Mouse (Mus musculus): ENCODE measurements around the gene Glrx.
"Not testable (repeated sequence)": the region's sequence is repeated elsewhere in the genome, so short reads cannot be mapped to it uniquely, and the experiment has no call there.

Gene Glrx

DNA sequence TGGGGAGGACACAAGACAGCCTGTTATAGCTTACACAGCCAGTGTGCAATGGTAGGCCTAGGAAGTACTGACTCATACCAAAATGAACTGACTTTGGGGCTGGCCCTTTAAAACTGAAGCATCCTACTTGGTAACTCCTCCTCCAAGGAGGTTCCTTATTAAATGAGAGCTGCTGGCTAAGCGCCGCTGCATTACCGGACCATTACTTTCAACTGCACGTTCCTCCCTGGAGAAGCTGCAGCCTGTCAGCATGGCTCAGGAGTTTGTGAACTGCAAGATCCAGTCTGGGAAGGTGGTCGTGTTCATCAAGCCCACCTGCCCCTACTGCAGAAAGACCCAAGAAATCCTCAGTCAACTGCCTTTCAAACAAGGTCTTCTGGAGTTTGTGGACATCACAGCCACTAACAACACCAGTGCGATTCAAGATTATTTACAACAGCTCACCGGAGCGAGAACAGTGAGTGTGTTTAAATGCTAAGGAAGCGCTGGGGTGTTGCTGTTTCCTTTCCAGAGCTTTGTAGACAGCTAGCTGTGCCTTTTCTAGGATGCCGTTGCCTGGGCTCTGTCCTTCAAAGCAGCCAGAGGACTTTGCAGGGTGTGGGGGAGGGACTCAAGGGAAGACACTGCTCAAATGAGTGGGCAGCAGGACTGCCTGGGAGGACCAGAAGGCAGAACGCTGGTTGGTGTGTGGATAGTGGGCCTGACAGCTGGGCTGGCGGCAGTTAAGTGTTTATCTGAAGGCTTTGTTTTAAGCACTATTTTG lies at the start of gene Glrx:
Gene Glrx, plus strand, starts transcription at position 150 of the 763 bp plus-strand sequence.
- peak; percentile 82 for DNase-seq (ENCODE audit: low spot score)

DNA sequence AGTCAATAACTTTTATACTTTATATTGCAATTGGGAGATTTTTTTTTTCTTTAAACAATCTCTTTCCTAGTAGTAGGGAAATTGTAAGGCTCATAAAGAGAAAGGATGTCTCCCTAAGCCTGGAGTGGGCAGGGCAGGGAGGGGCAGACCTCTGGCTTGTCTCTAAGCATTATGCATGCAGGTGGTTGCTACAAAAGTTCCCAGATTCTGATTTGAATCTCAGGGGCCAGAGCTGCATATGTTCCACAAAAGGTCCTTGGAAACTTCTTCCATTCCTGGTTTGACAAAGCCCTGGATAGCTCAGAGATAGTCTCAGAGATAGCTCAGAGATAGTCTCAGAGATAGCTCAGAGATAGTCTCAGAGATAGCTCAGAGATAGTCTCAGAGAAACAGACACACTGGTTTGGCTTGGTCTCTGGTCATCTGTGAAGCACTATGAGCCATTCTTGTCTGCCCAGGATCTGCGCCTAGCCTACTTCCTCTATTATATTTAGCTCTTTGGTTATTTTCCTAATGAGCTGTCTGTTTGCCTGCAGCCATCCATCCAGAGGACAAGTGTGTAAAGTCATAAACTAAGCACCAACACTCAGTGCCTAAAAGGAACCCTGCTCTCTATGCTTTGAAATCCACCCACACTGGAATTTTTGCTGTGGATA lies 49.0 kb upstream of the Glrx start:
- DNase-seq (ENCODE audit: low spot score) = no peak

DNA sequence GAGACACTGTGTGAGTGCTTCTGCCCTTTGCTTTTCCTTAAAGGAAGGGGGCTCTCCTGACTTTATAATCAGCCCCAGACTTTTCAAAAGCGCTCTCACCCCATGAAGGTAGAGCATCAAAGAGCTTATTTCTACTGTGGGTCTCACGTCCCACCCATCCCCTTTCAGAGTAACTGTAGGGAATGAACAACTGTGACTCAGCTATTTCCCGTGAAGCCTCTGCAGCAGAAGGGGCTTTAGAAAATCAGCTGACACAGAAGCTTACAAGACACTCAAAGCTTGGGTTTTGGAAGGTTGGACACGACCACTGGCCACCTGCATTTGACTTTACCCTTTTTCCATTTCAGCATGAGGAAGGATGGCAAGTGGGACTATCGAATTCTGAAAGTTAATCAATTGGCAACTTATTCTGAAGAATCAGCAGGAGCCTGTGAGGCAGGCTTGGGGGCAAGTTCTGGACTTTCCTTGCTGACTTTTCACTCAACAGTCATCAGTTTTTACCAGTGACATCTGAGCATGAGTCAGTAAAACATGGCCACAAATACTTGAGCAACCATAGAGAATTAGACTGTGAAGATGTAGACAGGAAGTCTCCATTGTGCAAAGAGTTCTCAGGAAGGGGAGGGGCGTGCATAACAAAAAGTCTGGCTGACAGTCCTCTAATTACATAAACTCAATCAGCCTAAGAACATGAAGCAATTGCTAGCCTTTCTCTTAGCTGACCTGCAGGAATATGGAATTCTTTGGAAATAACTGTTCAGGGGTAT lies 45.6 kb upstream of the Glrx start:
- DNase-seq (ENCODE audit: low spot score) = no peak

DNA sequence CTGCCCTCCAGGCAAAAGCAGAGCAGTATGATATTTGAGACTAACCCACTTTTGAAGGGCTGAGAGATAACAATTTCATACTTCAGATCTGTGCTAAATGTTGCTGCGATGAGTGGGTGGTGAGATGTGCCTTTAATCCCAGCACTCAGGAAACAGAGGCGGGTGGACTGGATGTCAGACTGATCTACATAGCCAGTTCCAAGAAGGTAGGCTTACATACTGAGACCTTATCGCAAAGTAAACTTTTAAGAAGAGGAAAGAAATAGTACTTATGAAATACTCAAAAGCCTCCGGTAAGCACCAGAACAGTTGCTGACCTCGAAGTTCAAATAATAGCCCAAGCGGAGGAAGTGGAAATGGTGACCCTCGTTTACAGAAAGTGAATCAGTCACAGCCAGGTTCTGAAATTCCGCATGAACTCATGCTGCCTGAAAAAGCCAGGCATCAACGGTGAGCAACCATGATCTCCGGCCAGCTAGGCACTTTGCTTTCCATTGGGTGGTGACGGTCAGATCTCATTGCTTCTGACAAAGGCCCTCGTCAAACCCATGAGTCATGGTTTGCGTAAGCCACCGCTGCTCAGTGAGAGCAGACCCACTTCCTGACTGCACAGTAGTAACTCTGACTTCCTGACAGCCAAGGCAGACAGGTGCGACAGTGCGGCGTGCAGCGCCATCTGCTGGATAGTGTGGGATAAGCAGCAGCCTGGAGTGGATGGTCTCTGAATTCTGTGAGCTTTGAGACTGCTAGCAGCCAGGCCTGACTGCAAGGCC lies 42.1 kb upstream of the Glrx start:
- DNase-seq (ENCODE audit: low spot score) = peak; percentile 93

DNA sequence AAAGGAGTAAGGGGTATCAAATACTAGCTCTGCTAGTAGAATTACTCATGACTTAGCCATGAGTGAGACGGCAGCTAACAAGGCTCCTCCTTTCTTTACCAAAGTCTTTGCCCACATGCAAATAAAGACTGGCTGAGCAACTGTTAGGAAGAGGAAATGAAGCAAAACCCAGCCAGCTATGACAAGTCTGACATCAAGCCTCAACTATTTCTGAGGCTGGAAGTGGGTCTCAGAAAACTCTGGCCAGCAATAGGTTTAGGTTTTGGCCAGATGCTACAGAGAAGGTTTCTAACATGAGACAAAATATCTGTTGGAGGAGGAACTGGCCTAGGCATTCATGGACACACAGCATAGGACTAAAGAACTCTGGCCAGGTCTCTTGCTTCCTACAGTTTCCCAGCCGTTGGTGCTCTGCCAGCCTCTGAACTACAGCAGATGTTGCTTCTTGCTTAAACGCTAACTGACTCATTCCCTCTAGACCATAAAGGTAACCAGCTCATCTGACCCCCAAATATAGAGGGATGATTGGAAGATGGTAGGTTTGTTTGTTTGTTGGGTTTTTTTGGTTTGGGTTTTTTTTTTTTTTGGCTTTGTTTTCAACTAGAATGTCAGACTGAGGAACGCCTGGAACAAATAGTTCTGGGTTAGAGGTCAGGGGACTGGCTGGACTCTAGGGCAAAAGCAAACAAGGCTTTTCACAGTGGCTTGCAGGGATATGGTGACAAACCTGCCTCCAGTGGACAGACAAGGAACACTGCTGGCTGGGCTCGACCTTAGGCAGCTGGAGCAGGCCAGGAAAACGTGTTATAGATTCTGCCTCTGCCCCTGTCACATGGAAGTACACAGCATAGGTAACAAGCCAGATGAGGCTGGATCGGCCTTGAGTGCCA lies 41.0 kb upstream of the Glrx start:
- DNase-seq (ENCODE audit: low spot score) = peak; percentile 44

DNA sequence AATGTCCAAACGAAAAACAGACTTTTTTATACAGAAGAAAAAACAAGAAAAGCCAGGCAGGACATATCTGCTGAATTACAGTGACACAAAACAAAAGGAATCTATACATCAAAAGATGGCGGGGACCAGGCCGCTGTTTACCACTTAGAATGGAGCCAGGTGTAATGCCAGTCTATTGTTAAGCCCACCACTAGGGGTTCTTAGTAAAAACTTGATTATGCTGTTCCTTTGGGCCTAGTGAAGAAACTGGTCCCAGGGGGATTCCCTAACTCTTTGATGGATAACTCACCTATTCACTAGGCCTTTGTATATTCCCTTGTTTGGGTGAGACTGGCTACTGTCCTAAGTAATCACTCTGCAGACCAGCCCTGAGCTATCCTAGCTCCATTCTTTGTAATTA lies 40.2 kb upstream of the Glrx start:
- DNase-seq (ENCODE audit: low spot score) = no peak

DNA sequence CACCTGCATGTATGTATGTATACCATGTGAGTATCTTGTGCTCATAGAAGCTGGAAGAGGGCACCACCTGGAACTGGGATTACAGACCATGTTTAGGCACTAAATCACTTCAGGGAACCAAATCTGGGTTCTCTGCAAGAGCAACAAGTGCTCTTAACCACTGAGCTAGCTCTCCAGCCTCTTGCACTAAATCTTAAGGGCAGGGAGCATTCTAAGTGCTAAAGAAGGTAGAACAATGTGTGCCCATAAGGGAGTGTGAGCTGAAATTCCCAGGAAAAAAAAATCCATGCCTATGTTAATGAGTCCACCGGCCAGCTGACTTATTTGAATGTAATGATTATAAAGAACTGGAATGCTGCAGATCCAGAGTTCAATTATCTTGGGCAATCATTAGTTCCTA lies 31.7 kb upstream of the Glrx start:
- DNase-seq (ENCODE audit: low spot score) = no peak

DNA sequence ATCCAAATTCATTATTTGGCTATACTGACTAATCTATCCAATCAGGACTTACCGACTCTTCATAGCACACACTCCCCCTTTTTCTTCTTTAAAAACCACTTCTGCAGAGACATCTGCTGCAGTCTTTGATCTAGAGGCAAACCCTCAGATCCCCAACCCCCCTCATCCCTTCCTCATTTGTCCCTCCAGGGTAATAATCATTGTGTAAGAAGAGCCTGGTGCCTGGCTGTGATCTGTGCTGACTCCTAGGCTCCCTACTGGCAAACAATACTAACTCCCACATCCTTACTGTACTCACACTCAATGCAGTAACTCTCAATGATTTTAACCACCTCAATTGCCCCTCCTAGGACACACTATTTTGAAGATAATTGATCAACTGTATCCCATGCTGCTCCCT lies 29.7 kb upstream of the Glrx start:
- no peak for DNase-seq (ENCODE audit: low spot score)

DNA sequence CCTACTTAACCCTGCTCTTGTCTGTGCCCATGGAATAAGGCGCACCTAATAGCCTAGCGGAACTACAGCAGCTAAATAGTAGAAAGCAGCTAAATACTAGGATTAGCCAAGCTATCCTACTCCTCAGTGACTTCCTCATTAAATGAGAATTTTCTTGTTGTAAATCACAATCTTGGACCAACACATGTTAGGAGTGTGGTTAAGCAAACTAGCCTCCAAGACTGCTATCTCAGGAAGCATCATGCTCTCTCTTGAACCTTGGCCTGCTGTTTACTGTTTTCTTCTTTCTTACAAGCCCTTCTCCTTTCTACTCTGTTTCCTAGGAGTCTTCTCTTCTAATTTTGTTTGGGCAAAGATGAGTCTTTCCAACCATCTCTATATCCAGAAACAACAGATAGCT lies 22.5 kb upstream of the Glrx start:
- DNase-seq (ENCODE audit: low spot score) = no peak

DNA sequence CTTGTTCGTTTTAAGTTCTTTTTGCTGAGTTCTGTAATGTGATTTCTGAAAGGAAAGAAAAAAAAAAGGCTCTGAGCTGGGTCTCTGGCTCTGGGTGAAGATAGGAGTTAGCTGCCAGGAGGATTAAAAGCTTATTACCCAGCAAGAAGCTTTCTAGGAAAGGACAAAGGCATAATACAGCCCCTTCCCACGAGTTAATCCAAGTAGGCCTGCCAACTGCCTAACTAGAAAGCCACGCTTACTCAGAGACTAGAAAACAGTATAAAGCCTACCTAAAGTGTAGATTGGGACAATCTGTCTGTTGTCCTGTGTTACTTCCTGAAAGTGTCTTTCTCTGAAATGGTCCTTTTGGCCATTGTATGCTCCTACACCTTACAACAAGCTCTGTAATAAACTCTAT lies 21.2 kb upstream of the Glrx start:
- no peak for DNase-seq (ENCODE audit: low spot score)

DNA sequence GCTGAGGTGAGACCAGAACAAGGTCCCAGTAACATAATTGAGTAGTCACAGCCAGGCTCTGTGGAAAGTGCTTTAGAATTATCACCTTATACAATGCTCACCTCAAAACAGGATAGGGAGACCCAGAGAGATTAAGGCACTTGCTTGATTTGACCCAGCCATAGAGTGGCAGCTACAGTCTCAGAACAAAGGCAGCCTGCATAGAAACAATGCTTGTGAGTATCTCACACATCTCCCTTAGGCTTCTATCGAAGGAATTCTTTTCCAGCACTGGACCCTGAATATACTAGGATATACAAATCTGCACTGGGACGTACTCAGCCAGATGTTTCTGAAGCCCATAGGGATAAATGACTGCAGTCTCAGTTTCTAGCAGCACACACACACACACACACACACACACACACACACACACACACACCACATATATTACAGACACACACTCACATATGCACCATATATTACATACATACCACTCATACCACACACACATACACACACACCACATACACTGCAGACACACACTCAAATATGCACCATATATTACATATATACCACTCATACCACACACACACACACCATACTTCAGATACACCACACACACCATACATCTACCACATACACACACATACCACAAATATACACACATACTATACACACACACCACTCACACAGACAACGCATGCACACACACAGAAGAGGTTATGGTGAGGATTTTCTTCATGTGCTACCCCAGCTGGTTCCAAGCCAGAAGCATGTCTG lies 20.5 kb upstream of the Glrx start:
- DNase-seq (ENCODE audit: low spot score) = no peak

DNA sequence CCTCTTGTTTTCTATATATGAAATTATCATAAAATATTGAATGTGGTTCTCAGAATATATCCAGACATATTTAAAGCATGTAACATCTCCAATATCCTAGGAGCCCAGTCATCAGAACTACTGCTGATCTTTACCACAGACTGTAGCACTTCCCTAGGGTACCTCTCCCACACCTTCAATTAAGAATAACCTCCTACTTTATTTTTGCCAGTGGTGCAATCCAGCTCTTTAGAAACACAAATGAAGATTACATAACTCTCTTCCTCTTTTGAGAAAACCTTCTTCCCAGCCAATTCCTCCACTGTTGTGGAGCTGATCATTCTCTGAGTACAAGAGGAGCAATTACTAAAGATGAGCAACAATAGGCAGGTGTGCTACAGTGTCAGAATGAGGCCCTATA lies 19.8 kb upstream of the Glrx start:
- no peak for DNase-seq (ENCODE audit: low spot score)

DNA sequence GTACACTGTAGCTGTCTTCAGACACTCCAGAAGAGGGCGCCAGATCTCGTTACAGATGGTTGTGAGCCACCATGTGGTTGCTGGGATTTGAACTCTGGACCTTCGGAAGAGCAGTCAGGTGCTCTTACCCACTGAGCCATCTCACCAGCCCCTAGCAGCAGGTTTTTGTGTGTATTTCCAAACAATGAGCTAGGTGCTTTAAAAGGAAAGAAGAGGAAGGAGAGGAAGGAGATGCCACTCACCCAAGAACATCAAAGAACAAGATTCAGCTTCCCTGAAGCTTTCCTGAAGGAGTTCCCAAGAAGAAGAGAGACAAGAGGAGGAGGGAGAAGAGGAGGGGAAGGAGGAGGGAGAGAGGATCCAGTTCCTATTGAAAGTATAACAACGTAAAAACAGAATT lies 17.3 kb upstream of the Glrx start:
- DNase-seq (ENCODE audit: low spot score) = not testable (repeated sequence)

DNA sequence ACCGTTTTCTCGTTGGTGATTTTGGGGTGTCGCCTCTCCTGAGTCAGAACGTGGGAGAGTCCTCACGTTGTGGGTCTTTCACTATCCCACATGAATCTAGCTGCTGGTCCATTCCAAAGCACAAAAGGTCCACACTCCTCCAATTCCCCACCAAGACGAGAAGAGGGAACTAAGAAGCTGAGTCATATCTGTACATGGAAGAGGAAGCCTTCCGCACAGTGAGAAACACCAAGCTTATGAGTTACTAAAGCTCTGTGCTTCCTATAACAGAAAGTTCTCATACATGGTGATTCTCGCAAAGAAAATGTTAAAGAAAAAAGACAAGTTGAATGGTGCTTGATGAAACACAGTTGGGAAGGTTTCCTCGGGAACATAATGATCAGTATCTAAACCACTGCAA lies 16.5 kb upstream of the Glrx start:
- no peak for DNase-seq (ENCODE audit: low spot score)

DNA sequence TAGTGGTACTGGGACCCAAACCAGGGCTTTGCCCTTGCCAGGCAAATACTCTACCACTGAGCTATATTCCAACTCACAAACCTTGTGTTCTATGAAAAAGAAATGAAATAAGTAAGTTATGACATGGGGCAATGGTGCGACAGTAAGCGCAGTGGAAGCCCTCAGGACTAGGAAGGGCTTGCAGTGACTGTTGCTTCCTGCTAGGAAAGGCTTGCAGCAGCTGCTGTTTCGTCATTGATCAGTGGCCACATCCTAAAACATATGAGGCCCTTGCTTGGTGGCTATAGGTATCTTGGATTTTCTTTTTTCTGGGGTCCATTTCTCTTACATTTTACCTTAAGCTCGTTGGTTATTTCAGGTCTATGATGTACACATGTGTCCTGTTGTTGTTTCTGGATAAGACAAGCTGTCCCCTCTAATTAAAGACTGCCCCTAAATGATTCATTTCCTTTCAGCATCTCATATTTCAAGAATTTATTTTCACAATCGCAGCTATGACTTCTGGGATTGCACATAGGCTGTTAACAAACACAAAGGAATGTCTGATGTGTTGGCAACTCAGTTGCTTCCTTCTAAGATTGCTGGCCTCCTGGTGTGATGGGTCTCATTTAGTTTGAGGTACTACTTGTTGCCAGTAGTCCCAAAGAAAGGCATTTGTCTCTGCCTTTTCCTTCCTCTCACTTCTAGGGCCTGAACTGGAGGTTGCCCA lies 14.9 kb upstream of the Glrx start:
- no peak for DNase-seq (ENCODE audit: low spot score)

DNA sequence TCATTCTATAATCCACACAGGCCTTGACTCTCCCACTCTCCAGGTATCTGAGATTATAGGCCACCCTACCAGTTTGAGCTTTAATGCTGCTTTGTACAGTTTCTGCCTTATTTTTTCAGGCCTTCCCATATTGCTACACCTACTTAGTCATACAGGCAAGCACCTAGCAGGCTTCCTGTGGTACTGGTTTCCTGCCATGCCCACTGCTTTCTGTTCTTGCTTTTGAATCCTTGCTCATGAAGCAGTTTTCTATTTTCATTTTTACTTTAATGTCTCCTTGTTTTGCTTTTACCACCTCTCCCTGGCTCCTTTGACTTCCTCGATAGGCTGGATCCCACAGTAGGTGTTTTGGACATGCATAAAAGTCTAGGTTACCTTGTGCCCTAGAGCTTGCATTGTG lies 14.3 kb upstream of the Glrx start:
- DNase-seq (ENCODE audit: low spot score) = no peak

DNA sequence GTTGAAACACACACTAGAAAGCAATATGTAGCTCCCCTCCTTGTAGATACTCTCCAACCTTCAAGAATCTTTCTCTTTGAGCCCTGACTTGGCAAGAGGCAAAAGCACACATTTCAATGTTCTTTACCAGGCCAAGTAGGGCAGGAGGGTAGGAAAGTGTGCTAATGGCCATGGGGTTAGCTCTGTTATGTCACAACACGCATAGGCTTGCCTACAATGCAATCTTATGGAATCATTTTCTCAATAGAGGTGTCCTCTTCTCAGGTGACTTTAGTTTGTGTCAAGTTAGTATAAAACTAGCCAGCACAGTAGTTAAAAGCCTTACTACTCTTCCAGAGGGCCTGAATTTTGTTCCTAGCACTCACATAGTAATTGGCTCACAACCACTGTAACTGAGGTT lies 9.0 kb upstream of the Glrx start:
- no peak for DNase-seq (ENCODE audit: low spot score)

DNA sequence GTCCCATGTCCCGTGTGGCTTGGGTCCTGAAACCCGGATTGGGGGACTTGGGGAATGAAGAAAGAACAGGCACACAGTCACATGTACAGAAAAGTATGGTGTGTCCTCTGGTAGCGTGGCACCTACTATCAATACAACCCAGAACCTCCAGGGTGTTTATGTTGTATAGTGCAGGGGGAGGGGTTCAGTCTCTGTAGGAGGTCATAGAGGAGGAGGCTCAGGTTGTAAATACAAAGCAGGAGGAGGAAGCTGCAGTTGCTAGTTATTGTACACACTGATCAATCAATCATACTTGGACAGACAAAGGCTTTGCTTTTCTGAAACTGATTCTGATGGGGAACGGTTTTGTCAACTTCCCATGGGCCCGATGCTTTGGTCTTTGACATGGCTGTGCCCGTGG lies 8.0 kb upstream of the Glrx start:
- no peak for DNase-seq (ENCODE audit: low spot score)

DNA sequence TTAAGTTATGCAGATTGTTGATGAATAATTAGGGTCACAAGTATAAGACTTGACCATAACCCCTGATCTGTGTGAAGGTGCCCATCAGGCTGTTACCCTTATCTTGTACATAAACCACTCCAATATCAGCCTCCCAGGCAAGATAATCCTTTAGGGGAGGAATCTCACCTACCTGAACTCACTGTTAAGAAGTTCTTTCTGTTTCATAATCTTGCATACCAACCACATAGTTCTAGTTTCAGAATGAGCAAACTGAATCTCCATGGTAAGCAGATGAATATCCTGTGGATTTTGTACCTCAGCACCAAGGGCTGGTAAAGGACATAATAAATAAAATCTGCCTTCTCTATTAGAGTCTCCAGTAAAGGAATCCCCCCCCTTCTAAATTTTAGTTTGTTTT lies 7.0 kb upstream of the Glrx start:
- DNase-seq (ENCODE audit: low spot score) = no peak

DNA sequence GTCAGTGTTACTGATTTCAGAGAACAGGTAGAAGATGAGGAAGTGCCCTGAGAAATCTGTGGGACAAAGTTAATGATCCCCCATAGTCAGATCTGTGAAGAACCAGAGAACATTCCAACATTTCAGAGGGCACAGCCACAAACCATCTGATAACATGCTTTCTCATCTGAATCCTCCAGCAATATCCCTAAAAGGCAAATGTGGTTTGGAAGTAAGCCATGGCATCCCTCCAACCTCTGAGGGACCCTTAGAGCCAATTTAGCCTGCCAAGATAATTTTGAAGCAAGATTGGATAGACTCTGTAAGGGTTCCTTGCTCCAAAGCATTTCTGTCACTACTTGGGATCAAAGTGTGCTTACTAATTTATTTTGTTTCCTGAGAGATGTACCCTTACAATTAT lies 6.2 kb upstream of the Glrx start:
- no peak for DNase-seq (ENCODE audit: low spot score)

All from yolk sac, embryonic 10.5 days (tissue).